Mouse (Mus musculus) heart, embryonic 11.5 days (tissue): ENCODE measurements around the gene Tpsb2. TPM values are rescaled to one million over a fixed set of nuclear protein-coding genes. Genes with fewer than 3 reads are reported as not detected.

Experiments
- polyA plus RNA-seq: library from polyadenylated mRNA; unstranded; fragments of >200 nt; fragmentation: Nextera tagmentation; extraction: Ambion mirVana; gene quantifications from 2 replicates; pipeline ENCODE4 v1.2.1, GENCODE M21; 2014

The Tpsb2 gene
- polyA plus RNA-seq, 1 experiment from 2014 or later = not detected

Other genes starting within 250 kb of the Tpsb2 start
- 0.10 TPM in 1 of 2 replicates, not detected in the other for gene Ptx4, start 245.5 kb upstream of the Tpsb2 start, polyA plus RNA-seq
- gene Clcn7, start 232.9 kb upstream of the Tpsb2 start, polyA plus RNA-seq = 18.9 and 20.4 TPM in 2 replicates
- not detected in 2 replicates for gene Ccdc154, start 203.8 kb upstream of the Tpsb2 start, polyA plus RNA-seq
- gene Gm38655, start 190.8 kb upstream of the Tpsb2 start, polyA plus RNA-seq = 0.17 TPM in 1 of 2 replicates, not detected in the other
- gene BC003965, start 181.8 kb upstream of the Tpsb2 start, polyA plus RNA-seq = 24.6 and 26.7 TPM in 2 replicates
- 2.9 and 3.2 TPM in 2 replicates for gene Unkl, start 177.9 kb upstream of the Tpsb2 start, polyA plus RNA-seq
- gene Gnptg, start 126.2 kb upstream of the Tpsb2 start, polyA plus RNA-seq = 22.6 and 25.5 TPM in 2 replicates
- 32.1 and 33.6 TPM in 2 replicates for gene Tsr3, start 126.1 kb upstream of the Tpsb2 start, polyA plus RNA-seq
- 0.35 and 0.63 TPM in 2 replicates for gene Baiap3, start 109.9 kb upstream of the Tpsb2 start, polyA plus RNA-seq
- 471 and 482 TPM in 2 replicates for gene Ube2i, start 91.7 kb upstream of the Tpsb2 start, polyA plus RNA-seq
- not detected in 2 replicates for gene Prss34, start 67.9 kb upstream of the Tpsb2 start, polyA plus RNA-seq
- not detected in 2 replicates for gene Prss28, start 57.7 kb upstream of the Tpsb2 start, polyA plus RNA-seq
- not detected in 2 replicates for gene Prss29, start 47.7 kb upstream of the Tpsb2 start, polyA plus RNA-seq
- not detected in 2 replicates for gene Tpsab1, start 20.7 kb upstream of the Tpsb2 start, polyA plus RNA-seq
- gene Tpsg1, start 3.0 kb downstream of the Tpsb2 start, polyA plus RNA-seq = 0.69 and 1.6 TPM in 2 replicates
- 10.3 and 10.6 TPM in 2 replicates for gene Cacna1h, start 67.5 kb downstream of the Tpsb2 start, polyA plus RNA-seq
- gene Tekt4, start 88.3 kb downstream of the Tpsb2 start, polyA plus RNA-seq = 0.97 and 1.2 TPM in 2 replicates
- 0.84 and 1.0 TPM in 2 replicates for gene Sstr5, start 131.0 kb downstream of the Tpsb2 start, polyA plus RNA-seq
- 2.0 and 2.9 TPM in 2 replicates for gene Sox8, start 204.4 kb downstream of the Tpsb2 start, polyA plus RNA-seq
- 32.8 and 34.9 TPM in 2 replicates for gene Lmf1, start 212.8 kb downstream of the Tpsb2 start, polyA plus RNA-seq